Comparison of ENCODE assay signal across 15 mouse cellular contexts in genomic region chr2:72147695-72148094, GRCm38 (mm10).
"Had no signal": no experiment of that assay in that cellular context is flagged by ENCODE, and none has a peak within 500 bp of the region (broad histone marks: within the 10 kb centered on the region; RNA-seq: fewer than 3 reads in every experiment).

No protein-coding gene starts in this region.

- DNase-seq: gastrocnemius, postnatal 14 days; gastrocnemius, postnatal 36 days; heart, adult 2 months; heart, postnatal 10 days; heart, postnatal 4 days; kidney, adult 18-20 months; kidney, adult 8-10 months; kidney, postnatal 10 days; kidney, postnatal 25 days; kidney, postnatal 4 days; liver had no signal

- ATAC-seq: hindbrain, embryonic 16.5 days; inflammation-experienced regulatory T-cells, adult 6 months; intestine, embryonic 15.5 days; intestine, postnatal 0 days had no signal
